13 mouse cellular contexts compared by ENCODE assay signal in genomic region chr16:32906186-32906585, GRCm38 (mm10).
"Had no signal": no experiment of that assay in that cellular context is flagged by ENCODE, and none has a peak within 500 bp of the region (broad histone marks: within the 10 kb centered on the region; RNA-seq: fewer than 3 reads in every experiment).

No protein-coding gene starts in this region.

- H3K4me2 ChIP-seq: lung, embryonic 14.5 days; midbrain, embryonic 12.5 days; neural tube, embryonic 12.5 days; stomach, embryonic 15.5 days had no signal

- H3K27me3 ChIP-seq: megakaryocyte, embryonic 14.5 days; midbrain, embryonic 12.5 days; neural tube, embryonic 12.5 days; stomach, embryonic 15.5 days had no signal

- H3K4me3 ChIP-seq: megakaryocyte, embryonic 14.5 days; midbrain, embryonic 12.5 days; neural tube, embryonic 12.5 days; stomach, embryonic 15.5 days had no signal

- H3K4me1 ChIP-seq: midbrain, embryonic 12.5 days; neural tube, embryonic 12.5 days; stomach, embryonic 15.5 days had no signal

- H3K9ac ChIP-seq: lung, embryonic 14.5 days; midbrain, embryonic 12.5 days; neural tube, embryonic 12.5 days; stomach, embryonic 15.5 days had no signal

- H3K27ac ChIP-seq: macrophage; midbrain, embryonic 12.5 days; neural tube, embryonic 12.5 days; stomach, embryonic 15.5 days; stomach, postnatal 0 days had no signal

- DNase-seq: lung, postnatal 10 days; midbrain, embryonic 14.5 days; right cerebral cortex, postnatal 14 days; thymus, adult 2 months; thymus, postnatal 25 days; thymus, postnatal 4 days had no signal

- H3K9me3 ChIP-seq: megakaryocyte, embryonic 14.5 days; midbrain, embryonic 12.5 days; neural tube, embryonic 12.5 days; stomach, embryonic 15.5 days had no signal
